In genomic region chr1:57774001-57774667, GRCm38 (mm10) we compare ENCODE assay signal across 8 mouse cellular contexts. TPM values are rescaled to one million over a fixed set of nuclear protein-coding genes. Genes with fewer than 3 reads are reported as not detected.
DNase-seq lines count a peak whose midpoint lies in the region; ATAC-seq and TF ChIP-seq lines count a peak whose summit lies in the region.

TSS of gene Spats2l (plus strand) at chr1:57774162.

- WGBS in intestine, embryonic 15.5 days = under 1% methylated on average over 22 of the region's 22 CpGs
- WGBS in midbrain, embryonic 10.5 days = under 1% methylated on average over 22 of the region's 22 CpGs
- under 1% methylated on average over 22 of the region's 22 CpGs for WGBS in stomach, embryonic 16.5 days

- peak within 1 kb of the TSS; percentile 97 for H3K27ac ChIP-seq in intestine, embryonic 15.5 days
- H3K27ac ChIP-seq in midbrain, embryonic 10.5 days (replicated peaks) = peak within 1 kb of the TSS; percentile 97
- peak within 1 kb of the TSS; percentile 98 for H3K27ac ChIP-seq in stomach, embryonic 16.5 days (ENCODE audit: low read length)

- peak; percentile 58 for ATAC-seq in Patski
- peak; percentile 60 for ATAC-seq in common myeloid progenitor, adult 5-6 weeks (replicated peaks; ENCODE audit: low read depth, poor library complexity, severe bottlenecking)
- ATAC-seq in intestine, embryonic 15.5 days = peak; percentile 75
- peak; percentile 9; the same call in 1 of the 2 replicates for ATAC-seq in stomach, embryonic 16.5 days (ENCODE audit: insufficient read depth, low FRiP score)

- POLR2A ChIA-PET in Patski (lab: Charles Lee) = interaction anchor here (0.8 to 1.8 kb wide), 3 partner anchors 8 to 344 kb away, joined by 3 to 5 read pairs (median 3); no protein-coding TSS in a partner anchor

- no peaks in the 10 kb centered on the region for H3K27me3 ChIP-seq in Patski
- H3K27me3 ChIP-seq in intestine, embryonic 15.5 days (replicated peaks) = no peaks in the 10 kb centered on the region
- H3K27me3 ChIP-seq in midbrain, embryonic 10.5 days (ENCODE audit: low read depth, poor library complexity, severe bottlenecking) = no peaks in the 10 kb centered on the region; the same call in 1 of the 2 replicates
- no peaks in the 10 kb centered on the region for H3K27me3 ChIP-seq in stomach, embryonic 16.5 days (ENCODE audit: control insufficient read depth, insufficient read depth, low read length)

- H3K9me3 ChIP-seq in intestine, embryonic 15.5 days = no peaks in the 10 kb centered on the region
- H3K9me3 ChIP-seq in midbrain, embryonic 10.5 days (replicated peaks) = no peaks in the 10 kb centered on the region
- no peaks in the 10 kb centered on the region for H3K9me3 ChIP-seq in stomach, embryonic 16.5 days (replicated peaks; ENCODE audit: control insufficient read depth, low read length)

- in situ Hi-C loops in Patski (cut with MboI; ENCODE audit: low pct_unique_long_range_greater_than_20kb) = loop anchor here (5.0 kb wide), 1 partner anchor 347 kb away; no protein-coding TSS in a partner anchor

- TF ChIP-seq CTCF in Patski (IDR thresholded peaks at IDR 0.05) = peak; percentile 54

- peak within 1 kb of the TSS; percentile 92 for H3K9ac ChIP-seq in intestine, embryonic 15.5 days
- peak within 1 kb of the TSS; percentile 99 for H3K9ac ChIP-seq in stomach, embryonic 16.5 days (ENCODE audit: low read length)

- no peaks in the 10 kb centered on the region for H3K36me3 ChIP-seq in intestine, embryonic 15.5 days
- H3K36me3 ChIP-seq in midbrain, embryonic 10.5 days = no peaks in the 10 kb centered on the region
- no peaks in the 10 kb centered on the region for H3K36me3 ChIP-seq in stomach, embryonic 16.5 days (ENCODE audit: control insufficient read depth, insufficient read depth, low read length)

- peaks cover 2% of the 10 kb centered on the region for H3K4me1 ChIP-seq in intestine, embryonic 15.5 days (replicated peaks)
- peaks cover 29% of the 10 kb centered on the region for H3K4me1 ChIP-seq in midbrain, embryonic 10.5 days
- no peaks in the 10 kb centered on the region for H3K4me1 ChIP-seq in stomach, embryonic 16.5 days (ENCODE audit: control insufficient read depth, insufficient read depth, low read length)

- H3K4me2 ChIP-seq in intestine, embryonic 15.5 days (replicated peaks) = peak within 1 kb of the TSS; percentile 86
- H3K4me2 ChIP-seq in stomach, embryonic 16.5 days (ENCODE audit: low read depth, low read length) = peak within 1 kb of the TSS; percentile 72

- DNase-seq in Patski (ENCODE audit: low read depth, low spot score) = no peak
- DNase-seq in gastrocnemius, postnatal 14 days = peak; percentile 9
- peak; percentile 30 to 50 for DNase-seq in left cerebral cortex, postnatal 36 days (ENCODE audit: low spot score in 2 of 2)
- peak; percentile 78 for DNase-seq in midbrain, embryonic 10.5 days (ENCODE audit: low spot score)
- DNase-seq in natural killer cell, adult 2 months (ENCODE audit: low spot score in 2 of 2) = no peak

- CTCF ChIA-PET in Patski (lab: Charles Lee) = interaction anchor here (0.6 to 2.2 kb wide), 9 partner anchors 9 to 345 kb away, joined by 3 to 8 read pairs (median 3); no protein-coding TSS in a partner anchor

- intact Hi-C loops in gastrocnemius, postnatal 14 days (cut with DNase I; ENCODE audit: low total_unique reads) = no loop called here
- intact Hi-C loops in left cerebral cortex, postnatal 36 days (cut with DNase I) = loop anchor here (2.0 to 5.0 kb wide), 2 partner anchors 173 to 345 kb away; no protein-coding TSS in a partner anchor

- H3K4me3 ChIP-seq in intestine, embryonic 15.5 days (replicated peaks) = peak within 1 kb of the TSS; percentile 88
- H3K4me3 ChIP-seq in midbrain, embryonic 10.5 days = peak within 1 kb of the TSS; percentile 85
- peak within 1 kb of the TSS; percentile 89 for H3K4me3 ChIP-seq in stomach, embryonic 16.5 days (replicated peaks; ENCODE audit: low read length)

RNA-seq across cellular contexts. Expression of gene Spats2l, which starts in this region (rescaled TPM):
- 59.2 TPM for polyA plus RNA-seq in Patski (2021)
- not detected in 2 replicates for total RNA-seq in common myeloid progenitor, adult 5-6 weeks (2017)
- 10 to 100 TPM; 14.8 to 18.2 TPM for total RNA-seq in gastrocnemius, postnatal 14 days (2021)
- polyA plus RNA-seq in intestine, embryonic 15.5 days (2015; fragmentation: Nextera tagmentation; extraction: Ambion mirVana) = 61.4 and 70.9 TPM in 2 replicates
- 10 to 100 TPM; 40.4 to 42.7 TPM for total RNA-seq in left cerebral cortex, postnatal 36 days (2021)
- 22.4 and 28.4 TPM in 2 replicates for polyA plus RNA-seq in midbrain, embryonic 10.5 days (2016; fragmentation: Nextera tagmentation; extraction: Ambion mirVana)
- polyA plus RNA-seq in stomach, embryonic 16.5 days (2015; fragmentation: Nextera tagmentation; extraction: Ambion mirVana) = 88.6 and 95.9 TPM in 2 replicates

Comparison
In these comparisons a context has a peak if more than half of its experiments do, and no peak if none do; other contexts are left out.
1. RNA of gene Spats2l (total RNA-seq): 40.4 to 42.7 TPM in left cerebral cortex, postnatal 36 days and 14.8 to 18.2 TPM in gastrocnemius, postnatal 14 days; not detected in common myeloid progenitor, adult 5-6 weeks; every median in the first group is over 10 times any median in the second.
2. Peak in ATAC-seq in common myeloid progenitor, adult 5-6 weeks; RNA of the gene not detected or under 1 TPM.
3. ATAC-seq: peak in every context shown above with its lines; median percentile 75 in intestine, embryonic 15.5 days; 60 in common myeloid progenitor, adult 5-6 weeks; 58 in Patski; 9 in stomach, embryonic 16.5 days.
4. DNase-seq: peak in gastrocnemius, postnatal 14 days (single experiment), left cerebral cortex, postnatal 36 days (2 of 2) and midbrain, embryonic 10.5 days (single experiment); none in Patski (single experiment) and natural killer cell, adult 2 months (0 of 2).
5. Peak in every context shown above with its lines, with median percentiles within 50 percentile points of each other: H3K27ac ChIP-seq and H3K4me3 ChIP-seq.